Mouse (Mus musculus) left cerebral cortex, postnatal 36 days (tissue): Measurements from ENCODE around the gene Gm3776. TPM values are rescaled to one million over a fixed set of nuclear protein-coding genes. Genes with fewer than 3 reads are reported as not detected.
"Not testable (repeated sequence)": the region's sequence is repeated elsewhere in the genome, so short reads cannot be mapped to it uniquely, and the experiment has no call there.

ENCODE experiments used
- DNase-seq, 2 experiments: peaks; one replicate each; pipeline ENCODE4 v3.0.0; 2021 to 2022; ENCODE audit warnings: low spot score in 2 of 2, mixed read lengths in 1 of 2
- intact Hi-C: fragments of 180-260 bp; cut with DNase I; formaldehyde crosslinking; loops from one replicate; pipeline ENCODE4 v1.15.1; 2025
- total RNA-seq, 2 experiments: library from RNA; stranded (reverse); gene quantifications; 2 replicates each; pipeline ENCODE4 v1.2.3; 2021

Gene Gm3776
- total RNA-seq, result not detected

- intact Hi-C loops, DNase-seq: not testable (repeated sequence)
These were observed at the start of gene Gm3776 for GRCm38 (mm10) chr9:78256914-78257313. Gm3776 (plus strand) TSS chr9:78257129.

- intact Hi-C loops, result no loop called here
- no peak for DNase-seq
These were observed 48.0 kb upstream of the Gm3776 start for GRCm38 (mm10) chr9:78208956-78209355.

- intact Hi-C loops, result no loop called here
These were observed 46.9 kb upstream of the Gm3776 start for GRCm38 (mm10) chr9:78210079-78210478.

GRCm38 (mm10) chr9:78210821-78211220 is 46.1 kb upstream of the Gm3776 start:
- no peak for DNase-seq
- intact Hi-C loops, result no loop called here

More at GRCm38 (mm10) chr9:78210079-78210478, 46.9 kb upstream of the Gm3776 start:
- DNase-seq, result no peak

GRCm38 (mm10) chr9:78211521-78211920 is 45.4 kb upstream of the Gm3776 start:
- intact Hi-C loops, result no loop called here
- DNase-seq, result no peak

- no peak for DNase-seq
- intact Hi-C loops, result no loop called here
These were observed 44.4 kb upstream of the Gm3776 start for GRCm38 (mm10) chr9:78212341-78213049.

GRCm38 (mm10) chr9:78217074-78217473 is 39.9 kb upstream of the Gm3776 start:
- intact Hi-C loops, result no loop called here
- DNase-seq, result no peak

GRCm38 (mm10) chr9:78222616-78223015 is 34.3 kb upstream of the Gm3776 start:
- no peak for DNase-seq
- intact Hi-C loops, result no loop called here

- intact Hi-C loops, result no loop called here
These were observed 33.6 kb upstream of the Gm3776 start for GRCm38 (mm10) chr9:78223221-78223902.

GRCm38 (mm10) chr9:78224418-78224817 is 32.5 kb upstream of the Gm3776 start:
- intact Hi-C loops, result no loop called here
- no peak for DNase-seq

More at GRCm38 (mm10) chr9:78223221-78223902, 33.6 kb upstream of the Gm3776 start:
- DNase-seq, result no peak

- intact Hi-C loops, result no loop called here
- no peak for DNase-seq
These were observed 31.6 kb upstream of the Gm3776 start for GRCm38 (mm10) chr9:78225304-78225703.

- no peak for DNase-seq
- intact Hi-C loops, result no loop called here
These were observed 28.8 kb upstream of the Gm3776 start for GRCm38 (mm10) chr9:78228122-78228521.

GRCm38 (mm10) chr9:78229658-78230057 is 27.3 kb upstream of the Gm3776 start:
- DNase-seq, intact Hi-C loops: not testable (repeated sequence)

GRCm38 (mm10) chr9:78230461-78230860 is 26.5 kb upstream of the Gm3776 start, which contains the start of gene Gsta1:
Gsta1 (plus strand) TSS chr9:78230656.
- intact Hi-C loops, DNase-seq: not testable (repeated sequence)

- intact Hi-C loops, DNase-seq: not testable (repeated sequence)
These were observed 23.7 kb upstream of the Gm3776 start for GRCm38 (mm10) chr9:78233121-78233695.

- DNase-seq, intact Hi-C loops: not testable (repeated sequence)
These were observed 1.1 kb upstream of the Gm3776 start for GRCm38 (mm10) chr9:78255683-78256470.

- intact Hi-C loops, result not testable (repeated sequence)
- DNase-seq, result peak; percentile 10 to 11
These were observed 2.8 kb downstream of the Gm3776 start for GRCm38 (mm10) chr9:78259688-78260087.

GRCm38 (mm10) chr9:78270945-78271344 is 14.0 kb downstream of the Gm3776 start:
- DNase-seq, intact Hi-C loops: not testable (repeated sequence)

GRCm38 (mm10) chr9:78282002-78282711 is 25.2 kb downstream of the Gm3776 start:
- DNase-seq, intact Hi-C loops: not testable (repeated sequence)
